Mouse (Mus musculus): ENCODE measurements around the gene Cntfr.
A peak's percentile ranks its signal among the peaks of the same experiment; 100 is the strongest.

Cntfr gene

GRCm38 (mm10) chr4:41696930-41697841 lies at the start of gene Cntfr:
TSS of gene Cntfr (minus strand) at chr4:41697089.
- DNase-seq = peak; percentile 91

- no peak for DNase-seq
Measured at GRCm38 (mm10) chr4:41745021-41745420, 48.1 kb upstream of the Cntfr start.

- DNase-seq = no peak
Measured at GRCm38 (mm10) chr4:41744131-41744530, 47.2 kb upstream of the Cntfr start.

- DNase-seq = peak; percentile 94
Measured at GRCm38 (mm10) chr4:41741158-41741560, 44.3 kb upstream of the Cntfr start.

GRCm38 (mm10) chr4:41740380-41741157 lies 43.7 kb upstream of the Cntfr start:
- DNase-seq = peak; percentile 60

- no peak for DNase-seq
Measured at GRCm38 (mm10) chr4:41739260-41739659, 42.4 kb upstream of the Cntfr start.

GRCm38 (mm10) chr4:41738256-41738603 lies 41.3 kb upstream of the Cntfr start:
- no peak for DNase-seq

GRCm38 (mm10) chr4:41737602-41738255 lies 40.8 kb upstream of the Cntfr start:
- DNase-seq = peak; percentile 63

GRCm38 (mm10) chr4:41731052-41731765 lies 34.3 kb upstream of the Cntfr start, which contains the start of gene Arid3c:
TSS of gene Arid3c (minus strand) at chr4:41731142.
- DNase-seq = no peak

- no peak for DNase-seq
Measured at GRCm38 (mm10) chr4:41726826-41727621, 30.1 kb upstream of the Cntfr start.

- DNase-seq = peak; percentile 85
Measured at GRCm38 (mm10) chr4:41722918-41723351, 26.0 kb upstream of the Cntfr start, which contains the start of gene Dctn3. TSS of gene Dctn3 (minus strand) at chr4:41723170.

GRCm38 (mm10) chr4:41716834-41717233 lies 19.9 kb upstream of the Cntfr start:
- no peak for DNase-seq

GRCm38 (mm10) chr4:41715596-41715995 lies 18.7 kb upstream of the Cntfr start:
- DNase-seq = no peak

- DNase-seq = no peak
Measured at GRCm38 (mm10) chr4:41715082-41715481, 18.2 kb upstream of the Cntfr start.

- DNase-seq = peak; percentile 73
Measured at GRCm38 (mm10) chr4:41714276-41714675, 17.4 kb upstream of the Cntfr start.

- peak; percentile 88 for DNase-seq
Measured at GRCm38 (mm10) chr4:41713197-41714067, 16.5 kb upstream of the Cntfr start, which contains the start of gene Rpp25l. TSS of gene Rpp25l (minus strand) at chr4:41713534.

GRCm38 (mm10) chr4:41712421-41713196 lies 15.7 kb upstream of the Cntfr start:
- no peak for DNase-seq

GRCm38 (mm10) chr4:41711705-41712375 lies 15.0 kb upstream of the Cntfr start:
- DNase-seq = no peak

GRCm38 (mm10) chr4:41710229-41710628 lies 13.3 kb upstream of the Cntfr start:
- no peak for DNase-seq

Measured in cerebellum, adult 8-10 months (tissue).